Mouse (Mus musculus) left cerebral cortex, postnatal 10 days (tissue): Measurements from ENCODE around the gene Vegfb. TPM values are rescaled to one million over a fixed set of nuclear protein-coding genes. Genes with fewer than 3 reads are reported as not detected.

Experiments
- DNase-seq, 2 experiments: peaks; one replicate each; pipeline ENCODE4 v3.0.0; 2021 to 2022; ENCODE audit warnings: low spot score in 2 of 2, mixed read lengths in 1 of 2; ENCODE audit errors: extremely low spot score in 1 of 2
- intact Hi-C: fragments of 180-260 bp; cut with DNase I; formaldehyde crosslinking; loops from one replicate; pipeline ENCODE4 v1.15.1; 2025
- total RNA-seq, 2 experiments: library from RNA; stranded (reverse); gene quantifications; 2 replicates each; pipeline ENCODE4 v1.2.3; 2021

Vegfb gene
- total RNA-seq, 2 experiments from 2014 or later: 72.6 to 72.8 TPM

- intact Hi-C loops: no loop called here
- DNase-seq: peak; percentile 46 to 68
Measured at GRCm38 (mm10) chr19:6950613-6951153, 36.8 kb downstream of the Vegfb start.

- no peak for DNase-seq
- intact Hi-C loops: no loop called here
Measured at GRCm38 (mm10) chr19:6949951-6950350, 37.5 kb downstream of the Vegfb start.

- peak in 1 of 2 experiments; percentile 14 for DNase-seq
- intact Hi-C loops: no loop called here
Measured at GRCm38 (mm10) chr19:6949532-6949931, 37.9 kb downstream of the Vegfb start.

- intact Hi-C loops: no loop called here
- DNase-seq: no peak
Measured at GRCm38 (mm10) chr19:6948186-6948585, 39.3 kb downstream of the Vegfb start.

- DNase-seq: no peak
- intact Hi-C loops: no loop called here
Measured at GRCm38 (mm10) chr19:6947742-6948141, 39.7 kb downstream of the Vegfb start.

- intact Hi-C loops: loop anchor here (5.0 kb wide), 1 partner anchor 34 kb away; the partner anchor contains the start of gene Plcb3
- peak in 1 of 2 experiments; percentile 17 for DNase-seq
Measured at GRCm38 (mm10) chr19:6943709-6944108, 43.7 kb downstream of the Vegfb start.

- DNase-seq: no peak
- intact Hi-C loops: loop anchor here (5.0 kb wide), 1 partner anchor 35 kb away; the partner anchor contains the start of gene Plcb3
Measured at GRCm38 (mm10) chr19:6942764-6943163, 44.7 kb downstream of the Vegfb start.

- DNase-seq: peak; percentile 92 to 97
- intact Hi-C loops: loop anchor here (5.0 kb wide), 1 partner anchor 35 kb away; the partner anchor contains the start of gene Plcb3
Measured at GRCm38 (mm10) chr19:6942249-6942691, 45.2 kb downstream of the Vegfb start, which contains the start of gene Gpr137. Gene Gpr137, minus strand, starts transcription at chr19:6942480.

- intact Hi-C loops: loop anchor here (5.0 kb wide), 1 partner anchor 36 kb away; the partner anchor contains the start of gene Plcb3
Measured at GRCm38 (mm10) chr19:6941372-6942248, 45.8 kb downstream of the Vegfb start, which contains the start of gene Bad. Gene Bad, plus strand, starts transcription at chr19:6941861.

GRCm38 (mm10) chr19:6940396-6941351, 46.8 kb downstream of the Vegfb start:
- intact Hi-C loops: loop anchor here (5.0 kb wide), 1 partner anchor 37 kb away; the partner anchor contains the start of gene Plcb3

More at GRCm38 (mm10) chr19:6941372-6942248, 45.8 kb downstream of the Vegfb start, which contains the start of gene Bad:
- peak; percentile 88 to 95 for DNase-seq

GRCm38 (mm10) chr19:6939106-6940002, 48.1 kb downstream of the Vegfb start:
- intact Hi-C loops: loop anchor here (5.0 kb wide), 1 partner anchor 38 kb away; the partner anchor contains the start of gene Plcb3
- DNase-seq: no peak

More at GRCm38 (mm10) chr19:6940396-6941351, 46.8 kb downstream of the Vegfb start:
- no peak for DNase-seq

GRCm38 (mm10) chr19:6937541-6938465, 49.6 kb downstream of the Vegfb start:
- intact Hi-C loops: no loop called here

GRCm38 (mm10) chr19:6936299-6936698, 51.2 kb downstream of the Vegfb start:
- peak in 1 of 2 experiments; percentile 39 for DNase-seq
- intact Hi-C loops: no loop called here

More at GRCm38 (mm10) chr19:6937541-6938465, 49.6 kb downstream of the Vegfb start:
- peak in 1 of 2 experiments; percentile 35 for DNase-seq

GRCm38 (mm10) chr19:6934195-6934977, 53.1 kb downstream of the Vegfb start, which contains the start of gene Kcnk4:
Gene Kcnk4, minus strand, starts transcription at chr19:6934515.
- intact Hi-C loops: no loop called here

GRCm38 (mm10) chr19:6933436-6934194, 53.8 kb downstream of the Vegfb start:
- intact Hi-C loops: no loop called here
- peak; percentile 48 to 75 for DNase-seq

More at GRCm38 (mm10) chr19:6934195-6934977, 53.1 kb downstream of the Vegfb start, which contains the start of gene Kcnk4:
- DNase-seq: no peak
